Mouse (Mus musculus): Measurements from ENCODE around the gene Car6. TPM values are rescaled to one million over a fixed set of nuclear protein-coding genes. Genes with fewer than 3 reads are reported as not detected.
A peak's percentile ranks its signal among the peaks of the same experiment; 100 is the strongest.

Gene Car6
- polyA plus RNA-seq, 1 experiment from 2014 or later: not detected

GRCm38 (mm10) chr4:150164875-150165274, 36.3 kb downstream of the Car6 start:
- no peak overlapping the region for H3K27ac ChIP-seq (ENCODE audit: low read depth, low read length)
- DNase-seq (ENCODE audit: low spot score) (no peak), ATAC-seq (replicated peaks; ENCODE audit: low FRiP score) (no peak)
- no peak overlapping the region for H3K9ac ChIP-seq (ENCODE audit: low read depth, low read length)
- H3K9me3 ChIP-seq (ENCODE audit: control insufficient read depth, low read length): peaks cover 3% of the 10 kb centered on the region; the same call in 1 of the 2 replicates
- 40% methylated on average over 13 of the region's 13 CpGs for WGBS
- H3K4me1 ChIP-seq (replicated peaks; ENCODE audit: control insufficient read depth, insufficient read depth, low read length): no peaks in the 10 kb centered on the region
- no peak overlapping the region for H3K4me3 ChIP-seq (ENCODE audit: low read depth, low read length)
- no peaks in the 10 kb centered on the region; the same call in 1 of the 2 replicates for H3K27me3 ChIP-seq (replicated peaks; ENCODE audit: control insufficient read depth, insufficient read depth, low read length)
- H3K36me3 ChIP-seq (ENCODE audit: control insufficient read depth, insufficient read depth, low read length): no peaks in the 10 kb centered on the region
- peak overlapping the region; percentile 45 for H3K4me2 ChIP-seq

- H3K4me1 ChIP-seq (replicated peaks; ENCODE audit: control insufficient read depth, insufficient read depth, low read length): no peaks in the 10 kb centered on the region
- no peak for DNase-seq (ENCODE audit: low spot score)
- H3K36me3 ChIP-seq (ENCODE audit: control insufficient read depth, insufficient read depth, low read length): no peaks in the 10 kb centered on the region
- ATAC-seq (replicated peaks; ENCODE audit: low FRiP score): no peak
- H3K4me3 ChIP-seq (ENCODE audit: low read depth, low read length): no peak overlapping the region
- no peak overlapping the region for H3K4me2 ChIP-seq
- WGBS: 69% methylated on average over 13 of the region's 13 CpGs
- H3K9me3 ChIP-seq (ENCODE audit: control insufficient read depth, low read length): peaks cover 3% of the 10 kb centered on the region; the same call in 1 of the 2 replicates
- H3K27ac ChIP-seq (ENCODE audit: low read depth, low read length): no peak overlapping the region
- H3K27me3 ChIP-seq (replicated peaks; ENCODE audit: control insufficient read depth, insufficient read depth, low read length): no peaks in the 10 kb centered on the region; the same call in 1 of the 2 replicates
- no peak overlapping the region for H3K9ac ChIP-seq (ENCODE audit: low read depth, low read length)
Measured at GRCm38 (mm10) chr4:150162561-150163169, 38.5 kb downstream of the Car6 start.

GRCm38 (mm10) chr4:150159458-150159857, 41.7 kb downstream of the Car6 start:
- Histone ChIP-seq H3K4me1 (replicated peaks; ENCODE audit: control insufficient read depth, insufficient read depth, low read length) (no peaks in the 10 kb centered on the region), H3K9me3 (ENCODE audit: control insufficient read depth, low read length) (peaks cover 3% of the 10 kb centered on the region; the same call in 1 of the 2 replicates), H3K4me2 (no peak overlapping the region), H3K27me3 (replicated peaks; ENCODE audit: control insufficient read depth, insufficient read depth, low read length) (no peaks in the 10 kb centered on the region; the same call in 1 of the 2 replicates), H3K9ac (ENCODE audit: low read depth, low read length) (no peak overlapping the region), H3K36me3 (ENCODE audit: control insufficient read depth, insufficient read depth, low read length) (no peaks in the 10 kb centered on the region), H3K4me3 (ENCODE audit: low read depth, low read length) (no peak overlapping the region), H3K27ac (ENCODE audit: low read depth, low read length) (no peak overlapping the region)
- DNase-seq (ENCODE audit: low spot score): no peak
- 79% methylated on average over 2 of the region's 2 CpGs for WGBS
- ATAC-seq (replicated peaks; ENCODE audit: low FRiP score): no peak

GRCm38 (mm10) chr4:150157348-150157882, 43.7 kb downstream of the Car6 start:
- WGBS: 57% methylated on average over 14 of the region's 14 CpGs
- Histone ChIP-seq H3K9me3 (ENCODE audit: control insufficient read depth, low read length) (no peaks in the 10 kb centered on the region), H3K4me1 (replicated peaks; ENCODE audit: control insufficient read depth, insufficient read depth, low read length) (no peaks in the 10 kb centered on the region), H3K27me3 (replicated peaks; ENCODE audit: control insufficient read depth, insufficient read depth, low read length) (no peaks in the 10 kb centered on the region; the same call in 1 of the 2 replicates), H3K4me3 (ENCODE audit: low read depth, low read length) (no peak overlapping the region), H3K27ac (ENCODE audit: low read depth, low read length) (no peak overlapping the region), H3K4me2 (no peak overlapping the region), H3K9ac (ENCODE audit: low read depth, low read length) (no peak overlapping the region), H3K36me3 (ENCODE audit: control insufficient read depth, insufficient read depth, low read length) (no peaks in the 10 kb centered on the region)
- ATAC-seq (replicated peaks; ENCODE audit: low FRiP score) (no peak), DNase-seq (ENCODE audit: low spot score) (no peak)

- ATAC-seq (replicated peaks; ENCODE audit: low FRiP score) (no peak), DNase-seq (ENCODE audit: low spot score) (no peak)
- Histone ChIP-seq H3K27ac (ENCODE audit: low read depth, low read length) (no peak overlapping the region), H3K4me2 (no peak overlapping the region), H3K9me3 (ENCODE audit: control insufficient read depth, low read length) (no peaks in the 10 kb centered on the region), H3K27me3 (replicated peaks; ENCODE audit: control insufficient read depth, insufficient read depth, low read length) (no peaks in the 10 kb centered on the region; the same call in 1 of the 2 replicates), H3K4me3 (ENCODE audit: low read depth, low read length) (no peak overlapping the region), H3K4me1 (replicated peaks; ENCODE audit: control insufficient read depth, insufficient read depth, low read length) (peaks cover 3% of the 10 kb centered on the region; the same call in 1 of the 2 replicates), H3K9ac (ENCODE audit: low read depth, low read length) (no peak overlapping the region), H3K36me3 (ENCODE audit: control insufficient read depth, insufficient read depth, low read length) (no peaks in the 10 kb centered on the region)
- WGBS: 68% methylated on average over 4 of the region's 4 CpGs
Measured at GRCm38 (mm10) chr4:150155731-150156130, 45.4 kb downstream of the Car6 start.

- DNase-seq (ENCODE audit: low spot score) (no peak), ATAC-seq (replicated peaks; ENCODE audit: low FRiP score) (no peak)
- whole genome bisulfite sequencing: 77% methylated on average over 4 of the region's 4 CpGs
- no peak overlapping the region for H3K4me3 ChIP-seq (ENCODE audit: low read depth, low read length)
- H3K27ac ChIP-seq (ENCODE audit: low read depth, low read length): no peak overlapping the region
- H3K9ac ChIP-seq (ENCODE audit: low read depth, low read length): no peak overlapping the region
- no peaks in the 10 kb centered on the region for H3K9me3 ChIP-seq (ENCODE audit: control insufficient read depth, low read length)
- H3K36me3 ChIP-seq (ENCODE audit: control insufficient read depth, insufficient read depth, low read length): no peaks in the 10 kb centered on the region
- peaks cover 3% of the 10 kb centered on the region; the same call in 1 of the 2 replicates for H3K4me1 ChIP-seq (replicated peaks; ENCODE audit: control insufficient read depth, insufficient read depth, low read length)
- H3K27me3 ChIP-seq (replicated peaks; ENCODE audit: control insufficient read depth, insufficient read depth, low read length): no peaks in the 10 kb centered on the region; the same call in 1 of the 2 replicates
- H3K4me2 ChIP-seq: no peak overlapping the region
Measured at GRCm38 (mm10) chr4:150155301-150155700, 45.8 kb downstream of the Car6 start.

- H3K9ac ChIP-seq (ENCODE audit: low read depth, low read length): no peak overlapping the region
- no peaks in the 10 kb centered on the region for H3K36me3 ChIP-seq (ENCODE audit: control insufficient read depth, insufficient read depth, low read length)
- peaks cover 3% of the 10 kb centered on the region; the same call in 1 of the 2 replicates for H3K4me1 ChIP-seq (replicated peaks; ENCODE audit: control insufficient read depth, insufficient read depth, low read length)
- no peak for DNase-seq (ENCODE audit: low spot score)
- no peak overlapping the region for H3K27ac ChIP-seq (ENCODE audit: low read depth, low read length)
- no peaks in the 10 kb centered on the region for H3K27me3 ChIP-seq (replicated peaks; ENCODE audit: control insufficient read depth, insufficient read depth, low read length)
- H3K9me3 ChIP-seq (ENCODE audit: control insufficient read depth, low read length): no peaks in the 10 kb centered on the region
- ATAC-seq (replicated peaks; ENCODE audit: low FRiP score): peak; percentile 86
- WGBS: 59% methylated on average over 8 of the region's 8 CpGs
- H3K4me3 ChIP-seq (ENCODE audit: low read depth, low read length): no peak overlapping the region
- no peak overlapping the region for H3K4me2 ChIP-seq
Measured at GRCm38 (mm10) chr4:150152483-150152882, 48.6 kb downstream of the Car6 start.

GRCm38 (mm10) chr4:150151045-150151444, 50.1 kb downstream of the Car6 start:
- no peaks in the 10 kb centered on the region for H3K27me3 ChIP-seq (replicated peaks; ENCODE audit: control insufficient read depth, insufficient read depth, low read length)
- H3K4me1 ChIP-seq (replicated peaks; ENCODE audit: control insufficient read depth, insufficient read depth, low read length): peaks cover 3% of the 10 kb centered on the region; the same call in 1 of the 2 replicates
- no peak for ATAC-seq (replicated peaks; ENCODE audit: low FRiP score)
- no peak overlapping the region for H3K9ac ChIP-seq (ENCODE audit: low read depth, low read length)
- no peaks in the 10 kb centered on the region for H3K36me3 ChIP-seq (ENCODE audit: control insufficient read depth, insufficient read depth, low read length)
- no peak overlapping the region for H3K4me2 ChIP-seq
- no peak overlapping the region for H3K27ac ChIP-seq (ENCODE audit: low read depth, low read length)
- WGBS: 75% methylated on average over 7 of the region's 7 CpGs
- H3K9me3 ChIP-seq (ENCODE audit: control insufficient read depth, low read length): no peaks in the 10 kb centered on the region
- DNase-seq (ENCODE audit: low spot score): no peak
- no peak overlapping the region for H3K4me3 ChIP-seq (ENCODE audit: low read depth, low read length)

- Histone ChIP-seq H3K27me3 (replicated peaks; ENCODE audit: control insufficient read depth, insufficient read depth, low read length) (no peaks in the 10 kb centered on the region), H3K4me2 (no peak overlapping the region), H3K4me1 (replicated peaks; ENCODE audit: control insufficient read depth, insufficient read depth, low read length) (no peaks in the 10 kb centered on the region), H3K4me3 (ENCODE audit: low read depth, low read length) (no peak overlapping the region), H3K9me3 (ENCODE audit: control insufficient read depth, low read length) (no peaks in the 10 kb centered on the region), H3K9ac (ENCODE audit: low read depth, low read length) (no peak overlapping the region), H3K27ac (ENCODE audit: low read depth, low read length) (no peak overlapping the region), H3K36me3 (ENCODE audit: control insufficient read depth, insufficient read depth, low read length) (no peaks in the 10 kb centered on the region)
- 75% methylated on average over 4 of the region's 4 CpGs for WGBS
- ATAC-seq (replicated peaks; ENCODE audit: low FRiP score): no peak
- no peak for DNase-seq (ENCODE audit: low spot score)
Measured at GRCm38 (mm10) chr4:150146286-150146685, 54.8 kb downstream of the Car6 start.

Measured in liver, embryonic 11.5 days (tissue).